In genomic region chr8:84656641-84657126, GRCm38 (mm10) we compare ENCODE assay signal across 7 mouse cellular contexts. TPM values are rescaled to one million over a fixed set of nuclear protein-coding genes. Genes with fewer than 3 reads are reported as not detected.
DNase-seq lines count a peak whose midpoint lies in the region; ATAC-seq and TF ChIP-seq lines count a peak whose summit lies in the region.

No protein-coding gene starts in this region.

- H3K4me2 ChIP-seq in intestine, postnatal 0 days (replicated peaks; ENCODE audit: low read depth): peak overlapping the region; percentile 71
- peak overlapping the region; percentile 91 for H3K4me2 ChIP-seq in lung, embryonic 14.5 days
- H3K4me2 ChIP-seq in neural tube, embryonic 15.5 days: peak overlapping the region; percentile 52

- H3K36me3 ChIP-seq in intestine, postnatal 0 days (ENCODE audit: control insufficient read depth, insufficient read depth): no peaks in the 10 kb centered on the region
- H3K36me3 ChIP-seq in lung, embryonic 14.5 days (ENCODE audit: insufficient read depth): no peaks in the 10 kb centered on the region
- H3K36me3 ChIP-seq in neural tube, embryonic 15.5 days: no peaks in the 10 kb centered on the region

- H3K9me3 ChIP-seq in intestine, postnatal 0 days (ENCODE audit: control insufficient read depth): no peaks in the 10 kb centered on the region
- no peaks in the 10 kb centered on the region for H3K9me3 ChIP-seq in lung, embryonic 14.5 days (ENCODE audit: low read depth, low read length)
- H3K9me3 ChIP-seq in neural tube, embryonic 15.5 days (replicated peaks): no peaks in the 10 kb centered on the region

- H3K27me3 ChIP-seq in intestine, postnatal 0 days (replicated peaks; ENCODE audit: control insufficient read depth, insufficient read depth, low read length): no peaks in the 10 kb centered on the region
- H3K27me3 ChIP-seq in lung, embryonic 14.5 days (ENCODE audit: insufficient read depth, low read length): no peaks in the 10 kb centered on the region
- 0 out of 2 replicates have a peak, but pooled peaks cover 3% of the 10 kb centered on the region for H3K27me3 ChIP-seq in neural tube, embryonic 15.5 days (replicated peaks)

- peak overlapping the region; percentile 95 for H3K27ac ChIP-seq in intestine, postnatal 0 days (ENCODE audit: low read depth, low read length)
- H3K27ac ChIP-seq in lung, embryonic 14.5 days (ENCODE audit: low read depth): peak overlapping the region; percentile 99
- H3K27ac ChIP-seq in neural tube, embryonic 15.5 days (replicated peaks): peak overlapping the region; percentile 76

- peak overlapping the region; percentile 40 for H3K4me3 ChIP-seq in intestine, postnatal 0 days (ENCODE audit: low read depth, low read length)
- H3K4me3 ChIP-seq in lung, embryonic 14.5 days (ENCODE audit: low read depth, low read length): peak overlapping the region; percentile 39
- peak overlapping the region; percentile 29 for H3K4me3 ChIP-seq in neural tube, embryonic 15.5 days (replicated peaks)

- peaks cover 4% of the 10 kb centered on the region; the same call in 1 of the 2 replicates for H3K4me1 ChIP-seq in intestine, postnatal 0 days (replicated peaks; ENCODE audit: control insufficient read depth, insufficient read depth, low read length)
- peaks cover 32% of the 10 kb centered on the region for H3K4me1 ChIP-seq in lung, embryonic 14.5 days (ENCODE audit: insufficient read depth)
- peaks cover 46% of the 10 kb centered on the region for H3K4me1 ChIP-seq in neural tube, embryonic 15.5 days

- DNase-seq in T-cell, adult 2 months (ENCODE audit: low spot score): peak; percentile 87
- peak; percentile 91 for DNase-seq in lung, embryonic 14.5 days
- DNase-seq in urinary bladder, postnatal 14 days (ENCODE audit: low spot score): peak; percentile 91

- peak; percentile 64 for ATAC-seq in common myeloid progenitor, adult 5-6 weeks (replicated peaks; ENCODE audit: low read depth, poor library complexity, severe bottlenecking)
- ATAC-seq in granulocyte monocyte progenitor cell, adult 5-6 weeks (replicated peaks; ENCODE audit: poor library complexity, severe bottlenecking): peak; percentile 62
- ATAC-seq in intestine, postnatal 0 days: peak; percentile 73
- peak; percentile 55 for ATAC-seq in lung, embryonic 14.5 days (ENCODE audit: insufficient read depth)
- no peak for ATAC-seq in neural tube, embryonic 15.5 days (ENCODE audit: low FRiP score)

- 1% methylated on average over 23 of the region's 23 CpGs for WGBS in intestine, postnatal 0 days
- WGBS in lung, embryonic 14.5 days: under 1% methylated on average over 23 of the region's 23 CpGs
- WGBS in neural tube, embryonic 15.5 days: 3% methylated on average over 23 of the region's 23 CpGs

- TF ChIP-seq CTCF in intestine, postnatal 0 days (IDR thresholded peaks at IDR 0.05; ENCODE audit: low read depth): no peak
- TF ChIP-seq CTCF in lung, embryonic 14.5 days (IDR thresholded peaks at IDR 0.05; ENCODE audit: low read depth): no peak

- H3K9ac ChIP-seq in intestine, postnatal 0 days (ENCODE audit: low read depth, low read length): peak overlapping the region; percentile 69
- H3K9ac ChIP-seq in lung, embryonic 14.5 days: peak overlapping the region; percentile 71
- peak overlapping the region; percentile 39 for H3K9ac ChIP-seq in neural tube, embryonic 15.5 days (replicated peaks)

RNA-seq across cellular contexts. Expression of gene Ier2, which starts 6.0 kb away (rescaled TPM):
- total RNA-seq in common myeloid progenitor, adult 5-6 weeks (2017): 73.6 and 80.7 TPM in 2 replicates
- 33.3 and 44.1 TPM in 2 replicates for total RNA-seq in granulocyte monocyte progenitor cell, adult 5-6 weeks (2014; fragmentation: Nextera tagmentation)
- total RNA-seq in granulocyte monocyte progenitor cell, adult 5-6 weeks (2017): 40.7 and 47.6 TPM in 2 replicates
- polyA plus RNA-seq in intestine, postnatal 0 days (2015; fragmentation: Nextera tagmentation; extraction: Ambion mirVana): 77.3 and 79.4 TPM in 2 replicates
- 81.7 and 83.8 TPM in 2 replicates for polyA plus RNA-seq in lung, embryonic 14.5 days (2014; fragmentation: Nextera tagmentation; extraction: Ambion mirVana)
- polyA plus RNA-seq in neural tube, embryonic 15.5 days (2015; fragmentation: Nextera tagmentation; extraction: Ambion mirVana): 20.3 and 33.1 TPM in 2 replicates

RNA-seq across cellular contexts. Expression of gene Trmt1, which starts 29.4 kb away (rescaled TPM):
- total RNA-seq in common myeloid progenitor, adult 5-6 weeks (2017): 85.0 and 102 TPM in 2 replicates
- 76.9 and 123 TPM in 2 replicates for total RNA-seq in granulocyte monocyte progenitor cell, adult 5-6 weeks (2014; fragmentation: Nextera tagmentation)
- total RNA-seq in granulocyte monocyte progenitor cell, adult 5-6 weeks (2017): 73.8 and 95.9 TPM in 2 replicates
- polyA plus RNA-seq in intestine, postnatal 0 days (2015; fragmentation: Nextera tagmentation; extraction: Ambion mirVana): 22.3 and 23.7 TPM in 2 replicates
- 66.1 and 68.6 TPM in 2 replicates for polyA plus RNA-seq in lung, embryonic 14.5 days (2014; fragmentation: Nextera tagmentation; extraction: Ambion mirVana)
- polyA plus RNA-seq in neural tube, embryonic 15.5 days (2015; fragmentation: Nextera tagmentation; extraction: Ambion mirVana): 66.7 and 75.1 TPM in 2 replicates

RNA-seq across cellular contexts. Expression of gene Nacc1, which starts 31.0 kb away (rescaled TPM):
- total RNA-seq in common myeloid progenitor, adult 5-6 weeks (2017): 46.5 and 55.3 TPM in 2 replicates
- 92.9 and 98.1 TPM in 2 replicates for total RNA-seq in granulocyte monocyte progenitor cell, adult 5-6 weeks (2014; fragmentation: Nextera tagmentation)
- total RNA-seq in granulocyte monocyte progenitor cell, adult 5-6 weeks (2017): 46.5 and 59.2 TPM in 2 replicates
- polyA plus RNA-seq in intestine, postnatal 0 days (2015; fragmentation: Nextera tagmentation; extraction: Ambion mirVana): 9.3 and 9.8 TPM in 2 replicates
- polyA plus RNA-seq in lung, embryonic 14.5 days (2014; fragmentation: Nextera tagmentation; extraction: Ambion mirVana): 29.8 and 33.8 TPM in 2 replicates
- 12.3 and 14.1 TPM in 2 replicates for polyA plus RNA-seq in neural tube, embryonic 15.5 days (2015; fragmentation: Nextera tagmentation; extraction: Ambion mirVana)

RNA-seq across cellular contexts. Expression of gene Lyl1, which starts 44.6 kb away (rescaled TPM):
- 38.8 and 47.8 TPM in 2 replicates for total RNA-seq in common myeloid progenitor, adult 5-6 weeks (2017)
- 82.1 and 133 TPM in 2 replicates for total RNA-seq in granulocyte monocyte progenitor cell, adult 5-6 weeks (2014; fragmentation: Nextera tagmentation)
- 65.9 and 73.3 TPM in 2 replicates for total RNA-seq in granulocyte monocyte progenitor cell, adult 5-6 weeks (2017)
- polyA plus RNA-seq in intestine, postnatal 0 days (2015; fragmentation: Nextera tagmentation; extraction: Ambion mirVana): 3.5 and 3.9 TPM in 2 replicates
- 12.0 and 12.5 TPM in 2 replicates for polyA plus RNA-seq in lung, embryonic 14.5 days (2014; fragmentation: Nextera tagmentation; extraction: Ambion mirVana)
- polyA plus RNA-seq in neural tube, embryonic 15.5 days (2015; fragmentation: Nextera tagmentation; extraction: Ambion mirVana): 3.1 and 6.1 TPM in 2 replicates
